In the genomic region with DNA sequence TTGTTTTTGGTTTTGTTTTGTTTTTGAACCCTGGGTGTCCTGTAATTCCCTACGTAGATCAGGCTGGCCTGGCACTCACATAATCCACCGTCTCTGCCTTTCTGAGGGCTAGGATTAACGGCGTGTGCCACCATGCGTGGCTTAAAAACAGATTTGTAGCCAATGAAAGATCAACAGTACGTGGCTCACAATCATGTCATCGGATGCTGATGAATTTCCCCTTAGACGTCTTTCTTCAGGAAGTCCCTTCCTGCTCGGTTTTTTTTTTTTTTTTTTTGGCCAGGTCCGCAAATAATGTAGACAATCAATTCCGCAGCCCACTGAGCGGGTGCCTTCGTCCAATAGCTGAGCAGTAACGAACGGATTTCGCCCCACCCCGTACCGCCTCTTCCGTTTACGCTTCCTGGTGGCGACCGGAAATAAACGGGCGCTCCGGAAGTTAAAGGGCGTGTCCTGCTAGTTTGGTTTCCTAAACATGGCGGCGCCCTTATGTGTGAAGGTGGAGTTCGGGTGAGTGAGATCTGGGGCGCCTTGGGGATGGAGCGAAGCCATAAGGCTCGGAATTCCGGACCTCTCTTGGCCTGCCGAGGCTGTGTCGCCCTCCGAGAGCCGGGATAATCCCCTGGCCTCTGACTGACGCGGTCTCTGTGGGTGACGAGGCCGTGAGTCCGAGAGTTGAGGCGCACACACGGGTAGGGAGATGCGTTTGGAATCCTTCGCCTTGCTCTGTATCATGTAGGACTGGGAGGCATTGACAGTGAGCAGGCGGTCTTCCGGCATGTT, we compare ENCODE assay signal across 8 mouse cellular contexts. TPM values are rescaled to one million over a fixed set of nuclear protein-coding genes. Genes with fewer than 3 reads are reported as not detected.
DNase-seq lines count a peak whose midpoint lies in the region; ATAC-seq lines count a peak whose summit lies in the region.

No protein-coding gene starts in this region.

- under 1% methylated on average over 48 of the region's 48 CpGs for WGBS in lung, embryonic 16.5 days

- H3K27ac ChIP-seq in lung, embryonic 16.5 days (ENCODE audit: low read length) = peak overlapping the region; percentile 96

- peaks cover 10% of the 10 kb centered on the region for H3K4me1 ChIP-seq in lung, embryonic 16.5 days (replicated peaks; ENCODE audit: control insufficient read depth, insufficient read depth, low read length)

- peak; percentile 95 to 98 for ATAC-seq in hematopoietic stem cell, adult 5-6 weeks (replicated peaks in 1 of 2; ENCODE audit: insufficient read depth in 1 of 2, low FRiP score in 2 of 2, low TSS enrichment in 1 of 2, low read depth in 1 of 2, poor library complexity in 2 of 2, severe bottlenecking in 2 of 2)
- ATAC-seq in lung, embryonic 16.5 days (ENCODE audit: low read depth) = peak; percentile 99

- H3K27me3 ChIP-seq in lung, embryonic 16.5 days (ENCODE audit: control insufficient read depth, insufficient read depth, low read depth, low read length) = no peaks in the 10 kb centered on the region

- H3K4me3 ChIP-seq in lung, embryonic 16.5 days (ENCODE audit: low read length) = peak overlapping the region; percentile 96

- H3K36me3 ChIP-seq in lung, embryonic 16.5 days (ENCODE audit: control insufficient read depth, insufficient read depth, low read length) = 0 out of 2 replicates have a peak, but pooled peaks cover 2% of the 10 kb centered on the region

- peak overlapping the region; percentile 85 for H3K4me2 ChIP-seq in lung, embryonic 16.5 days (ENCODE audit: low read depth, low read length)

- peak; percentile 97 for DNase-seq in MEL-GATA-1-ER (ENCODE audit: extremely low read depth, low read depth)
- DNase-seq in cerebellum, adult 8-10 months = peak; percentile 91
- DNase-seq in forelimb bud, embryonic 11.5 days (ENCODE audit: low read depth, low spot score) = peak; percentile 98
- peak; percentile 90 for DNase-seq in layer of hippocampus, adult 9-10 months (ENCODE audit: low spot score)
- peak; percentile 74 for DNase-seq in ovary, postnatal 10 days (ENCODE audit: low spot score)
- DNase-seq in thymus, postnatal 10 days (ENCODE audit: low spot score in 2 of 2) = peak; percentile 85 to 89

- peak overlapping the region; percentile 94 for H3K9ac ChIP-seq in lung, embryonic 16.5 days (ENCODE audit: low read length)

- no peaks in the 10 kb centered on the region for H3K9me3 ChIP-seq in lung, embryonic 16.5 days (ENCODE audit: control insufficient read depth, low read length)

RNA-seq across cellular contexts. Expression of gene Urm1, which starts 7.2 kb away (rescaled TPM):
- total RNA-seq in hematopoietic stem cell, adult 5-6 weeks (2017) = 14.9 and 16.8 TPM in 2 replicates
- 24.8 and 31.0 TPM in 2 replicates for polyA plus RNA-seq in lung, embryonic 16.5 days (2015; fragmentation: Nextera tagmentation; extraction: Ambion mirVana)

RNA-seq across cellular contexts. Expression of gene Slc27a4, which starts 24.7 kb away (rescaled TPM):
- total RNA-seq in hematopoietic stem cell, adult 5-6 weeks (2017) = 6.4 and 8.6 TPM in 2 replicates
- 11.7 and 13.3 TPM in 2 replicates for polyA plus RNA-seq in lung, embryonic 16.5 days (2015; fragmentation: Nextera tagmentation; extraction: Ambion mirVana)

RNA-seq across cellular contexts. Expression of gene Trub2, which starts 38.8 kb away (rescaled TPM):
- 22.0 and 31.3 TPM in 2 replicates for total RNA-seq in hematopoietic stem cell, adult 5-6 weeks (2017)
- polyA plus RNA-seq in lung, embryonic 16.5 days (2015; fragmentation: Nextera tagmentation; extraction: Ambion mirVana) = 33.9 and 38.3 TPM in 2 replicates

RNA-seq across cellular contexts. Expression of gene Coq4, which starts 39.8 kb away (rescaled TPM):
- total RNA-seq in hematopoietic stem cell, adult 5-6 weeks (2017) = 3.6 and 5.3 TPM in 2 replicates
- polyA plus RNA-seq in lung, embryonic 16.5 days (2015; fragmentation: Nextera tagmentation; extraction: Ambion mirVana) = 28.3 and 29.0 TPM in 2 replicates

RNA-seq across cellular contexts. Expression of gene Cercam, which starts 41.8 kb away (rescaled TPM):
- total RNA-seq in hematopoietic stem cell, adult 5-6 weeks (2017) = 6.1 and 7.7 TPM in 2 replicates
- 14.8 and 17.6 TPM in 2 replicates for polyA plus RNA-seq in lung, embryonic 16.5 days (2015; fragmentation: Nextera tagmentation; extraction: Ambion mirVana)

Comparison
In these comparisons a context has a peak if more than half of its experiments do, and no peak if none do; other contexts are left out.
1. Peak in every context shown above with its lines: DNase-seq, ATAC-seq, H3K4me3 ChIP-seq and H3K27ac ChIP-seq.